Mouse (Mus musculus) cerebellum, postnatal 36 days (tissue): Measurements from ENCODE around the gene Gm20604.

Source experiments
- DNase-seq, 2 experiments: peaks; one replicate each; pipeline ENCODE4 v3.0.0; 2021 to 2022; ENCODE audit warnings: mixed read lengths in 2 of 2

Gene Gm20604

GRCm38 (mm10) chr12:102758403-102758756, at the start of gene Gm20604:
Gene Gm20604 (minus strand): TSS chr12:102758672.
- DNase-seq: no peak

DNA sequence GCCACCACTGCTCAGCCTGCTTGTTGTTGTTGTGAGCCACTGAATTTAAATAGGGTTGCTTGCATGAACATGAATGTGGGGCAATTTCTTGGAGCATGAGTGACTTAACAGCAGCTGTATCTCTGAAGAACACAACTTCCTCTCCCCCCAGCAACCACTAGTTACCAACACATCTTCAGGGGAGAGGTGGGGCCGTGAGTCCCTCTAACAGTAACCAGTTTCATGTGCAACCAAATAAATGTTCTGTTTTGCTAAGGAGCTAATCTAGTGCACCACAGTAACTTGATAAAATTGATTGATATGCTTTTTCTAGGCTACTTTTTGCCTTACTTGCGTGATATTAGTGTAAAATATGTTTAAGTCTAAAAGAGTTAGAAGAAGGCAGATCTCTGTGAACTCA, 41.1 kb upstream of the Gm20604 start:
- DNase-seq: no peak

- DNase-seq: no peak
These were observed 29.5 kb upstream of the Gm20604 start for GRCm38 (mm10) chr12:102787927-102788326.

- DNase-seq: no peak
These were observed 27.1 kb upstream of the Gm20604 start for GRCm38 (mm10) chr12:102785593-102785985.

DNA sequence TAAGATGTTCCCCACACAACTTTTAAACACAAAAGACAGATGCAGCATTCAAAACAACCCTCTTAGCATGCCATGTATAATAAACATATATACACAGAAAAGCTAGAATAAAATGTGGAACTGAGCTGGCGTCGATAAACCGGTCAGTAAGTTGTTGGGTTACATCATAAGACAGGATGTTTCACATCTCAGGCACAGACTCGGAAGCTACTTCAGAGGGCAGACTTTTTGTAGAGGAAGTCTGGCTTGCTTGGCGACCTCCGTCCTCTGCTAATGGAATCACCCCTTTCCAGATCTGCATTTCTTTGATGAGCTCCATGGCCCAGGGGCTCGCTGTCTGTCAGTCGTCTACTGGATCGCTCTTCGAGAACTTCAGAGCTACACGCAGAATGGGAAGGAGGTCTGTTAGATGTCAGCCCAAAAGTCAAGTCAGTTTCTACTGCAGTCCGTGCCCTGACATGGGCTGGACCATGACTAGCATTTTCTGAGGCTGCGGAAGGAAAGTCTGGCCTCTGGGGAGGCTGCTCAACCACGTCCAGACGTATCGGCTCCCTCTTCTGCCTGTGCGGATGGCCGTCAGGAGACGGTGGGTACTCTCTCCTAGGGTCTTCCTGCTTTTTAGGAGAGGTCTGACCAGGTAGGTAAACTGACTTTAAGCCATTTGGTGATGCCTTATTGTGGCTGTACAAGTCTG, 26.6 kb upstream of the Gm20604 start:
- no peak for DNase-seq

DNA sequence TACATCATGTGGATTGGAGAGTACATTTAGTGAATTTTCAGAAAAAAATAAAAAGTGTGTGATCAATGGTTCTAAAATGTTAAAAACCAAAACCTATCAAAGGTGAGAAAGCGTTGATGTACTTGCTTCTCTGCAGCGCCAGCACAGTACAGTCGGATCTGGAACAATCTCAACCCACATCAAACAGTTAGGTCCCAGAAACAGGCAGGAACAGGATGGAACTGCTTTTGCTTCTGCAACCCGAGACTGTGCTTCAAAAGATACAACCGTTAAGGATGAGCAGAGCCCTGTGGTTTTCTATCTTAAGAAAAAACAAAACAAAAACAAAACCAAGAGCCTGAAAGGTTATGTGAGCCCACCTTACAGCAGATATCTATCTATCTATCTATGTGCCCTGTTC, 24.4 kb upstream of the Gm20604 start:
- DNase-seq: no peak

DNA sequence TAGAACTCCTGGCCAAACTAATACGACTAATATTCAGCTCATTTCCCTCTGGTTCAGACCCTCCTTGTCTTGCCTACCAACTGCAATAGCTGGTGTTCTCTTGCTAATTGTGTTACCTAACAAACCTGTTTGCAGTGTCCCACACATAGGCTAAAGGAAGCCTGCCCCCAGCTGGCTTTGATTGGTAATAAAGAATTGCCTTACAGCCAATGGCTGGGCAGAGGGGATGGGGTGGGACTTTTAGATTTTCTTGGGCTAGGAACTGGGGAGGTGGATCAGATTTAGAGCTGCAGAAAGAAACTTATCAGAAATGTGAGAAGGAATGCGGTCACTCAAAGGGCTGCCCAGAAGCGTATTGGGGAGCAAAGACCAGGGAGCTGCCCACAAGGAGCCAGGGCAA, 21.0 kb upstream of the Gm20604 start:
- DNase-seq: no peak

DNA sequence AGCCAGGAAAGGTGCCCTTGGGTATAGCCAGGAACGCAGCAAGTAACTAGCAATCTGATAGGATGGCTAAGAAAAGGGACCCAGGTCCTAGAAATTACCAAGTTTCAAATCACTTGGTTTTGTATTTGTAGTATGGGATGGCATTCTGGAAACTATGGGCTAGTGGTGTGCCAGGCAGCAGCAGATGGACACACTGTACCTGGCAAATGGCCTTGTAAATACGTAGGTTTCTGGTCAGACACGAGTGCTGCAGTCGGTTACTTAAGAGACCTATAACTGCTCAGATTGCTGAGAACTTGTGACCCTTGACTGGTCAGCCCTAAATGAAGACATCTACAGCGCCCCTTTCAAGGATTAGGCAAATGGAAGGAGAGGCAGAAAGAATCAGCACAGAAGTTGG, 19.7 kb upstream of the Gm20604 start:
- peak; percentile 22 to 34 for DNase-seq

DNA sequence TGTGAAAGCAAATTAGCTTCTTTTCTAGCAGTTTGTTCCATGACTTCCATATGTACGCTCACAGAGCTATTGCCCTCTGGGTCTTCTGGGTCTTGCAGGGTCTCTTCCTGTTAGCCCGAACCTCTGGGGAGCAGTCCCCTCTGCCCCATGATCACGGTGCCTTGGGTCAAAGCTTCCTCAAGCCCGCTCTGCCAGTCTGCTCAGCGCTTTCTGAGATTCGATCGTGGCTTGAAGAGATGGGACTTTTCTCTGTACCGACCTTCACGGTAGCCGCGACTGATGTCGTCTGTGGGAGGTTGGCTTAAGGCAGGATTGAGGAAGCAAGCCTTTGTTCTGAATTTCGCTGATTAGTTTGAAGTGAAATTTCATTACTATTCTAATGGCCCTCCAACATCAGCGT, 17.6 kb upstream of the Gm20604 start:
- no peak for DNase-seq

DNA sequence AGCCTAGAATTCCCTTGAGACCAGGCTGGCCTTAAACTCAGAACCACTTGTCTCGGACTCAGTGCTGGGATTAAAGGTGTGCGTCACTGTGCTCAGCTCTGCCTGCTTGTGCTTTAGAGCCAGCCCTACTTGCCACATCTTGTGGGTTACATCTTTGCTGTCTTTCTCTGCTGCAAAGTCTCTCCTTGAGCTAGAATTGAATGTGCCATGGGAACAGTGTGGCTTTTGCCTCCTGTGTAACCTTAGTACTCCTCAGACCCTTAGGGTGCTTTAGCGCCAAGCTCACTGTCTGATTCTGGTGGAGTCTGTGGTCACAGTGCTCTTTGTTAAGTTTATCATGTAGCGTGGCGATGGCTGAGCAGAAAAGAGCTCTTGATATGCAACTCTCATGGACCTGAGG, 14.2 kb upstream of the Gm20604 start:
- no peak for DNase-seq

- DNase-seq: no peak
These were observed 13.1 kb upstream of the Gm20604 start for GRCm38 (mm10) chr12:102771601-102772000.

GRCm38 (mm10) chr12:102769000-102769399, 10.5 kb upstream of the Gm20604 start:
- DNase-seq: no peak

GRCm38 (mm10) chr12:102763696-102764095, 5.2 kb upstream of the Gm20604 start:
- no peak for DNase-seq

- no peak for DNase-seq
These were observed 3.2 kb upstream of the Gm20604 start for GRCm38 (mm10) chr12:102761668-102762067.

- no peak for DNase-seq
These were observed 464 bp upstream of the Gm20604 start for GRCm38 (mm10) chr12:102758936-102759335.

DNA sequence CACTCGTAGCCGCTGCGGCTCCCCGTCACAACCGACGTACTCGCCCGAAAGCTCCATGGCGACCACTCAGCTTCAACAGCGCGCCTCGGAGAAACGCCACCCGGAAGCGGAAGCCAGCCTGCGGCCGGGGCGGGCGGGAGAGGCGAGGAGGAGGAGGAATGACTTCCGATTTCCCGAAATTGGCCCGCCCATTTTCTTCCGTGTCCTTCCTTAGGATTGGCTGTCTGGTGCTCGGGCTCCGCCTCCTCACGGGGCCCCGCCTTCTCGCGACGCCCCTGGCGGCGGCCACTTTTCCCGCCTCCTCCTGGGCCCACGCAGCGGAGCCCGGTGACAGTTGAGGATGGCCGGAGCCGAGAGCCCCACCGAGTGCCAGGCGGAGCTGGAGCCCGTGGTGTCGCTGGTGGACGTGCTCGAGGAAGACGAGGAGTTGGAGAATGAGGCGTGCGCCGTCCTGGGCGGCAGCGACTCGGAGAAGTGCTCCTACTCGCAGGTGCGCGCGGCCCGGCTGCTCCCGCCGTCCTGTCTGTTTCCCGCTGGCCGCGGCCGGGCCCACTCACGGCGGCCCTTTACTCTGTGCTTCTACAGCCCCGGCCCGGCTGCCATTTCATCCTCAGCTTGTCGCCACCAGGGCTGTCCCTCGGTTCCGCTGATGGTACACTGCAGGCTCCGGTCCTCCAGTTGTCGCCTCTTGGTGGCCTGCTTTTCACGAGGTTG, 626 bp downstream of the Gm20604 start, which contains the start of the genes Gm28051, Gon7 and Ubr7:
Gene Gm28051 (minus strand): TSS at position 77 of the 714 bp plus-strand sequence.
Gene Gon7 (minus strand): TSS at position 115 of the 714 bp plus-strand sequence.
Gene Ubr7 (plus strand): TSS at position 279 of the 714 bp plus-strand sequence.
- DNase-seq: peak; percentile 94 to 96

- peak in 1 of 2 experiments; percentile 85 for DNase-seq
These were observed 1.3 kb downstream of the Gm20604 start for GRCm38 (mm10) chr12:102757055-102757688.

DNA sequence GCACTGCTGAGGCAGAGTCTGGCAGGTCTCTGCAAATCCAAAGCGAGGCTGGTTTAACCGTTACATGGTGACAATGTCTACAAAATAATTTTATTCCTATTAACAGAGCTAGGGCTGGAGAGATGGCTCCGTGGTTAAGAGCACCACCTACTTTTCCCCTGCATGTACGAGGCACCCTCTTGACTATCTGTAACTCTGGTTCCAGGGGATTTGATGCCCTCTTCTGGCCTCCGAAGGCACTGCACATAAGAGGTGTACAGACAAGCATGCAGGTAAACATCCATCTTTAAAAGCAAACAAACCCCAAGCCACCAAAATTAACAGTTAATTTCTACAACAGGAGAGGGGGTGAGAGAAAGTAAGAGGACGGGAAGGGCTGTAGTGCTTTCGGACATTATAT, 2.2 kb downstream of the Gm20604 start:
- DNase-seq: peak; percentile 25 to 26

GRCm38 (mm10) chr12:102748256-102748655, 10.2 kb downstream of the Gm20604 start:
- DNase-seq: no peak

GRCm38 (mm10) chr12:102744839-102745238, 13.6 kb downstream of the Gm20604 start:
- DNase-seq: no peak

GRCm38 (mm10) chr12:102743589-102744574, 14.6 kb downstream of the Gm20604 start, which contains the start of the genes Moap1 and Tmem251:
Gene Moap1 (minus strand): TSS chr12:102743661.
Gene Tmem251 (plus strand): TSS chr12:102743762.
- peak; percentile 90 to 91 for DNase-seq

- peak in 1 of 2 experiments; percentile 27 for DNase-seq
These were observed 15.4 kb downstream of the Gm20604 start for GRCm38 (mm10) chr12:102743036-102743588.
